Mouse (Mus musculus) kidney, postnatal 10 days (tissue): ENCODE data around the gene Fam214a.

Source experiments
- DNase-seq: peaks from one replicate; pipeline ENCODE4 v3.0.0; 2021; ENCODE audit warnings: mixed read lengths

Fam214a gene

DNA sequence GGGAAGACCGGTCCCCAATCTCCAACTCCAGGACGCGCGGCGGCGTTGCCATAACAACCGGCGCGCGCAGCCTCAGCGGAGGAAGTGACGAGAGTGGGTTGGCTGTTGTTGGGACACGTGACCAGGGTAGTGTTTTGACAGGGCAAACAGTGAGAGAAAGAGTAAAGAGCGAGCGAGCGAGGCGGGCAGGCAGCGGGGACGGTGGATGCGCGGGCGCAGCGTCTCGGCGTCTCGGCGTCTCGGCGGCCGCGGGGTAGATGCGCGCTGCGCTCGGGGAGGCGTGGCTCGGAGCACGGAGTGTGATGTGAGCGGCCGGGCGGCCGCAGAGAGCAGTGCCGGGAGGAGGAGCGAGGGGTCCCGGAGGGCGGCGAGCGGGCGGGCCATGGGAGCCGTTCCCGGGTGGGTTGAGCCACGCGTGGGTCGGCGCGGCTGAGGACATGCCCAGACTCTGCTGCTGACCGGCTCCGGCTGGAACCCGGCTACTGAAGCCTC lies at the start of gene Fam214a:
Fam214a (plus strand) TSS at position 129 of the 492 bp plus-strand sequence.
- DNase-seq = peak; percentile 95

DNA sequence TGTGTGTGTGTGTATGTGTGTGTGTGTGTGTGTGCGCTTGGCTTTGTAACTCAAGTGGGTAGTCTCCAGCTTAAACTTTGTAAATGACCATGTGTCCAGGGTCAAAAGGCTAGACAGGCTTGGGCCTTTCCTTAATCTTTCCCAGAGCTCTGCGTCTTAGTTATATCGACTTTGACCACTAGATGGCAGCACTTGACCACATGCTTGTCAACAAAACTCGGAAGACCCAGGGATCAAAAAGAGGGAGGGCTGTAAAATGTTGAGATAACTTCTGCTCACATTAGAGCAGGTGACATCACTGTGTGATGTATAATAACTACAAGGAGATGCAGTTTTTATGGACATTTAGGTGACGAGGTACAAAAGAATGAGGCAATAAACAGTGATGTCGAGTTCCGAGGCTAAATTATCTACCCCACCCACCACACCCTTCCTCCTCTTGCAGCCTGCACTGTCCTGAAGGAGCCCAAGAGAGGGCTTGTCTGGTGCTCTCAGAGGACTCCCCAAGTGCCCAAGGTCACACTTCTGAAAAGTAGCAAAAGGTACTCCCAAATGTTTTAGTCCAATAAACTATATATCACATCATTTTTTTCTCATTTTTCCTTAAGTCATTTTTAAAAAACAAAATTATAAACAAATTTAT lies 47.7 kb upstream of the Fam214a start:
- peak; percentile 83 for DNase-seq

GRCm38 (mm10) chr9:74906951-74907350 lies 45.7 kb upstream of the Fam214a start:
- no peak for DNase-seq

- peak; percentile 58 for DNase-seq
Observed at GRCm38 (mm10) chr9:74909245-74909644, 43.4 kb upstream of the Fam214a start.

DNA sequence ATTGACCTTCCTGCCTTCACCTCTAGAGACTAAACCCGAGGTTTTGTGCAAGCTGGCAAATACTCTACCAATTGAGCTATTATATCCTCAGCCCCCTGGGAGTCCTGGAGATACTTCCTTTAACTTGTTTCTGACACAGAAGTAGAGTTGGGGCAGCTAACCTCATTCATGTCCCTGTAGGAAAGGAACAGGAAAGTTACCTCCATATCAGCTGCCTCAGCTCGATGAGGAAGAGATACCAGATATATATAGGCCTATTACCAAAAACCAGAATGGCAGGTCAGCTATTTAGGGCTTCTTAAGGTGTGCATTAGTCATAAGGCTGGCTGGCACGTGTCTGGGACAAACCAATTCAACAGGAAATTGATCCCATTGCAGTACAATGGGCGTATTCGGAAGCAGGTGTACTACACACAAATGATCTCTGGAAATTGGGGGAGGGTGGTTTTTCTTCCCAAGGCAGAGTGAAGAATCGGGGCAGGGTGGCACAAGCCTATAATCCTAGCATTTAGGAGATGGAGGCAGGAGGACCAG lies 42.4 kb upstream of the Fam214a start:
- no peak for DNase-seq

- peak; percentile 21 for DNase-seq
Observed at GRCm38 (mm10) chr9:74911430-74911829, 41.3 kb upstream of the Fam214a start.

- DNase-seq = peak; percentile 65
Observed at GRCm38 (mm10) chr9:74911919-74912318, 40.8 kb upstream of the Fam214a start.

DNA sequence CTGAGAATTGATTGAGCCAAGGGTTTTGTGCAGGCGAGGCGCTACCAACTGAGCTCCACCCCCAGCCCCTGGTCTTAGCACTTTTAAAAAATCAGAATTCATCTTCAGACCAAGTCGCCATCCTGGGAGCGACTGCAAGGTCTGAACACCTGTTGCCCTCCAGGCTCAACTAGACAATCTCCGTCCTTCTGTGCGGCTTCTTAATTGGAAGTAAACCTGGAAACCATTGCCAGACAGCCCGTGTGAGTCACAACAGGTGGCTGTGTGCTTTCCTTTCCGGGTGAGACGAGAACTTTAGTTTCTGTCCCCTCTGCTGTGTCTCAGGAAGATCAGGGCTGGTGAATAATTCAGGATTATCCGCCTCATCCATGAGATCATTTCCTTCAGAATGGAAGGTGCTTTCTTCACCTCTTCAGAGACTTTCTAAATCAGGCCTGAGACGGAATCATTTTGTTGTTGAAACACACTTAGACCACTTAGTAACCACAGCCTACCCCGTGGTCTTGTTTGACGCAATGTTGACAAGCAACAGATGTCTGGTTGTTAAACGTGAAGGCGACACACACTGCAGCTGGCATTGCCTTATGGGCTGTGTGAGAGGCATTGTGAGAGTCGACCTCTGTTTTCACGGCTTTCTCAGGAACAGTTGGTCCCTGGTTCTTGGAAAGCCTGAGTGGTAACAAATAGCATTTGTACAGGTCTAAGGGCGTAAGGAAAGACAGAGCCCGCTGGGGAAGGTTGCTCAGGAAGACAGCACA lies 39.9 kb upstream of the Fam214a start:
- DNase-seq = peak; percentile 25

GRCm38 (mm10) chr9:74915611-74916010 lies 37.1 kb upstream of the Fam214a start:
- DNase-seq = no peak

GRCm38 (mm10) chr9:74920450-74920849 lies 32.2 kb upstream of the Fam214a start:
- DNase-seq = peak; percentile 15

- no peak for DNase-seq
Observed at GRCm38 (mm10) chr9:74921422-74921821, 31.3 kb upstream of the Fam214a start.

- DNase-seq = no peak
Observed at GRCm38 (mm10) chr9:74922884-74923283, 29.8 kb upstream of the Fam214a start.

DNA sequence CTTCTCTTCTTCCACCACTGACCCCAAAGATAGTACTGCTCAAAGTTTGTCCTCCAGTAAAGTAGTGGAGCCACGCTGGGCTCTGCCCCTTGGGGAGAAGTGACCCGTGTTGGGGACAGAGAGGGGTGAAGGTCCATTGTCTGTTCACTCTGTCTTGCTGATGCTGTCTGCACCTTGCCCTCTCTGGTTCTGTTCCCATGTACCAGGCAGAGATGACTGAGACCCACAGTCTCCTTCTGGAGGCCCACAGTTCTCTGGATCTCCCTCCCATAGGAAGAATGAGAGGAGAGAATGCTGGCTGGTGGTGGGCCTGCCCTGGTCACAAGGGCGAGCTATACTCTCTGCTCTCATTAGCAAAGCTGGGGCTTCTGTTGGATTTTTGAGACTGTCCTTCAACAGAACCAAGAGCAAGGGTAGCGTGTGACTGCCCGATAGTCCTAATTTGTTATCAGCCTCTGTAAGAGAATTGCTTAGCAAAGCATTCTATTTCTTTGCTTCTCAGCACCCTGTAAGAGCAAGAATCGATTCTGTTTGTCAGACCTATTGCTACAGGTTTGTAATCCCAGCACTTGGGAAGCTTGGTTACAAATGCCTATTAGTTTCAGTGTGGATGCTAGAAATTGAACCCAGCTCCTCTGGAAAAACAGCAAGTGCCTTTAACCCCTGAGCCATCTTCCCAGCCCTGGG lies 29.2 kb upstream of the Fam214a start:
- no peak for DNase-seq

GRCm38 (mm10) chr9:74925220-74925769 lies 27.4 kb upstream of the Fam214a start:
- no peak for DNase-seq

GRCm38 (mm10) chr9:74929981-74930423 lies 22.7 kb upstream of the Fam214a start:
- DNase-seq = no peak

DNA sequence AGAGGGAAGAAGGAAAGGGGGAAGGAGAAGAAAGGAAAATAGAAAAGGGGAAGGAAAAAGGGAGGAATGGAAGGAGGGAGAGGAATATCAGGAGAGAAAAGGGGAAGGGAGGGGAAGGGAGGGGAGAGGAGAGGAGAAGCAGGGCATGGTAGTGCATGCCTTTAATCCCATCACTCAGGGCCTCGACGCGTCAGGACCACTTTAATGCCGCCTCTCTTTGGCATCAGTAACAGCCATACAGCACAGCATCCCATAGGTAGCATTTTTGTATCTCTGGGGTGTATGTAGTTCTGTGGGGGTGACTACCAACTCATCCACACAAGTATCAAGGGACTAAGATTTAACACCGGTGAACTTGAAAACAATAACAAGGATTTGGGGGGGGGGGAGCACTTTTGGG lies 22.0 kb upstream of the Fam214a start:
- DNase-seq = no peak

GRCm38 (mm10) chr9:74935289-74935688 lies 17.4 kb upstream of the Fam214a start:
- no peak for DNase-seq

GRCm38 (mm10) chr9:74937761-74938160 lies 14.9 kb upstream of the Fam214a start:
- no peak for DNase-seq

DNA sequence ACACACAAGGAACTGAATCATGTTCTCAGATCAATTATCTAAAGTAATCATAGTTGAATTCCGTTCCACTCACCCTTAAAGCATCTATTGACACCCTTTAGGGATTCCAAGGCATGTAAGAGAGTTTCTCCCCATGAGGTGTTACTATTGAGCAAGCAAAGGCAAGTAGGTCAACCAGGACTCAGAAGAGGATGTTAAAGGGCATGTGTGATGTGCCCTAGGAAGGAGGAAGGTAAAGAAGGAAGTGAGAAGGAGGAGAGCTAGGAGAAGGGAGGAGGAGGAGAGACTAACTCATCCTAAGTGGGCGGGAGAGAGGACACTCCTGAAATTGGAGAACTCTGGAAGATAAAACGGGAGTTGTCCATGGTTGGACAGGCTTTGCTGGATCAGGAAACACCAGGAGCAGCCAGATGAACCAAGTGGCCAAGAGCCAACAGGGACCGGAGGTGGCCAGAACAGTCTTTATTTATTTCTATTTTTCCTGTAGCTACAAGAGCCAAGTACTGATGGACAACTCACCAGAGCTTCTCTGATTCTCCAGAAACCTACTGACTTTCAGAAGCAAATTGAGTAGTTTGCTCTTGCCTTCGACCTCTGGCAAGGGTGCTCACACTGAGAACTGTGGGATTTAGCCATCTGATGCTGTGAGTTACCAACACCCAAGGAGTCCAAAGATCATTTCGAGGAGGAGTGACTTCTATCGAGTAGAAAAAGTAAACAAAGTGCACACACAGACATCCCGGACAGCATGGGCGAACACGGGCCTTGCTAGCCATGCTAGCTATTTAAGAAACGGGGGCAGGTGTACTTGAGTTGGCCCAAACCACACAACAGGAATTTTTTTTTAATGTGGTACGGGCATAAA lies 13.8 kb upstream of the Fam214a start:
- peak; percentile 56 for DNase-seq

GRCm38 (mm10) chr9:74946713-74947402 lies 5.8 kb upstream of the Fam214a start:
- no peak for DNase-seq

GRCm38 (mm10) chr9:74951491-74951890 lies 1.2 kb upstream of the Fam214a start:
- no peak for DNase-seq
